Mouse (Mus musculus) cerebellum, adult 2 months (tissue): ENCODE measurements around the gene Ube3b.

Experiments
- CTCF ChIP-seq: fragments of 200-500 bp; IDR thresholded peaks from 2 replicates; pipeline ENCODE4 v1.5.1; 2011; ENCODE audit warnings: low read depth, mild to moderate bottlenecking, control low read depth, low read length, moderate library complexity, borderline replicate concordance; ENCODE audit not compliant: insufficient read depth
- POLR2A ChIP-seq: fragments of 200-500 bp; IDR thresholded peaks from 2 replicates; pipeline ENCODE4 v1.6.1; 2011; ENCODE audit warnings: low read length, control low read depth, borderline replicate concordance; ENCODE audit not compliant: insufficient read depth

GRCm38 (mm10) chr5:114351490-114351889 is 28.9 kb upstream of the Ube3b start:
- TF ChIP-seq CTCF (no peak), POLR2A (no peak)
